Mouse (Mus musculus) limb, embryonic 11.5 days (tissue): Measurements from ENCODE around the gene Ccin. TPM values are rescaled to one million over a fixed set of nuclear protein-coding genes. Genes with fewer than 3 reads are reported as not detected.

Experiments used
- ATAC-seq: fragments of 200-750 bp; cut with Nextera tagmentation; 2 replicates; pipeline ENCODE4 v1.8.0; 2017; ENCODE audit warnings: low read depth; ENCODE audit not compliant: insufficient number of reproducible peaks, low FRiP score, low TSS enrichment
- DNase-seq: peaks from one replicate; pipeline ENCODE4 v3.0.0-alpha.2; 2015; ENCODE audit warnings: low spot score
- H3K27ac ChIP-seq: fragments of 300-500 bp; sonication (generic); replicated peaks from 2 replicates; pipeline ENCODE4 v1.5.1; 2014; ENCODE audit warnings: low read depth, mild to moderate bottlenecking, low read length
- H3K27me3 ChIP-seq: fragments of 300-500 bp; sonication (generic); 2 replicates; pipeline ENCODE4 v1.6.1; 2014; ENCODE audit warnings: mild to moderate bottlenecking, low read length, mixed read lengths; ENCODE audit not compliant: control insufficient read depth, insufficient read depth
- H3K36me3 ChIP-seq: fragments of 300-500 bp; sonication (generic); 2 replicates; pipeline ENCODE4 v1.6.1; 2014; ENCODE audit warnings: mild to moderate bottlenecking, low read length, moderate library complexity, mixed read lengths; ENCODE audit not compliant: control insufficient read depth, insufficient read depth
- H3K4me1 ChIP-seq: fragments of 300-500 bp; sonication (generic); 2 replicates; pipeline ENCODE4 v1.6.1; 2014; ENCODE audit warnings: low read length, mixed read lengths; ENCODE audit not compliant: control insufficient read depth, insufficient read depth
- H3K4me2 ChIP-seq: fragments of 300-500 bp; sonication (generic); 2 replicates; pipeline ENCODE4 v1.6.1; 2014; ENCODE audit warnings: low read depth, mild to moderate bottlenecking, moderate library complexity; ENCODE audit not compliant: severe bottlenecking
- H3K4me3 ChIP-seq: fragments of 300-500 bp; sonication (generic); 2 replicates; pipeline ENCODE4 v1.5.1; 2014; ENCODE audit warnings: low read depth, low read length
- H3K9ac ChIP-seq: fragments of 300-500 bp; sonication (generic); 2 replicates; pipeline ENCODE4 v1.6.1; 2014; ENCODE audit warnings: mild to moderate bottlenecking, low read length
- H3K9me3 ChIP-seq: fragments of 300-500 bp; sonication (generic); 2 replicates; pipeline ENCODE4 v1.6.1; 2016; ENCODE audit warnings: low read length; ENCODE audit not compliant: control insufficient read depth
- WGBS: fragments of 180-500 bp; shearing (Covaris S2); extraction: QIAGEN DNeasy Blood & Tissue Kit; methylation state at CpG from one replicate; pipeline ENCODE4 v1.1.7; 2014; 5-methylcytosine and 5-hydroxymethylcytosine counted together
- polyA plus RNA-seq: library from polyadenylated mRNA; unstranded; fragments of >200 nt; fragmentation: Nextera tagmentation; extraction: Ambion mirVana; gene quantifications from 2 replicates; pipeline ENCODE4 v1.2.1, GENCODE M21; 2014

Gene Ccin
- polyA plus RNA-seq, 1 experiment from 2014 or later = not detected

GRCm38 (mm10) chr4:44013391-44014070, 30.2 kb downstream of the Ccin start:
- peak overlapping the region; percentile 85; the same call in 1 of the 2 replicates for H3K9ac ChIP-seq
- H3K4me2 ChIP-seq = peak overlapping the region; percentile 70
- DNase-seq (no peak), ATAC-seq (no peak)
- 0 out of 2 replicates have a peak, but pooled peaks cover 2% of the 10 kb centered on the region for H3K36me3 ChIP-seq
- peak overlapping the region; percentile 85 for H3K4me3 ChIP-seq
- no peak overlapping the region for H3K27ac ChIP-seq
- H3K4me1 ChIP-seq = peaks cover 6% of the 10 kb centered on the region; the same call in 1 of the 2 replicates
- no peaks in the 10 kb centered on the region for H3K9me3 ChIP-seq
- H3K27me3 ChIP-seq = no peaks in the 10 kb centered on the region
- 31% methylated on average over 11 of the region's 11 CpGs for WGBS

DNA sequence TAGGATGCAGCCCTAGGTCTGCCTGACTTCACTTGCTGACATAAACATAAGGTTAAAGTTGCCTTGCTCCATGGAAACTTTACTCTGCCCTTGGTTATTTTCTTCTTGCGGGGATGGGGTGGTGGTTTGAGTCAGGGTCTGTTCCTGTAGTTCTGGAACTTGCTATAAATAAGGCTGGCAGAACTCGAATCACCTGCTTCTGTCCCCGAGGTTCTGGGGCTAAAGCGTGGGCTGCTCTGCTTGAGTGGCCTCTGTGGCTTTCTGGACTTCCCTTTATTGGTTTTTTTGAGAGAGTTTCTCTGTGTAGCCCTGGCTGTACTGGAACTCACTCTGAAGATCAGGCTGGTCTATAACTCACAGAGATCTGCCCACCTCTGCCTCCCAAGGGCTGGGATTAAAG, 32.8 kb downstream of the Ccin start:
- Histone ChIP-seq H3K36me3 (peaks cover 8% of the 10 kb centered on the region; the same call in 1 of the 2 replicates), H3K9me3 (no peaks in the 10 kb centered on the region), H3K4me1 (peaks cover 6% of the 10 kb centered on the region; the same call in 1 of the 2 replicates), H3K27me3 (no peaks in the 10 kb centered on the region), H3K4me2 (no peak overlapping the region), H3K9ac (no peak overlapping the region), H3K4me3 (no peak overlapping the region), H3K27ac (no peak overlapping the region)
- WGBS = 90% methylated on average over 4 of the region's 4 CpGs
- ATAC-seq (no peak), DNase-seq (no peak)

- peaks cover 6% of the 10 kb centered on the region; the same call in 1 of the 2 replicates for H3K4me1 ChIP-seq
- ATAC-seq (no peak), DNase-seq (no peak)
- no peaks in the 10 kb centered on the region for H3K27me3 ChIP-seq
- no peak overlapping the region for H3K9ac ChIP-seq
- WGBS = 96% methylated on average over 12 of the region's 12 CpGs
- H3K4me3 ChIP-seq = no peak overlapping the region
- no peak overlapping the region for H3K27ac ChIP-seq
- no peaks in the 10 kb centered on the region for H3K9me3 ChIP-seq
- H3K4me2 ChIP-seq = no peak overlapping the region
- peaks cover 14% of the 10 kb centered on the region for H3K36me3 ChIP-seq
Measured at GRCm38 (mm10) chr4:44016791-44017190, 33.5 kb downstream of the Ccin start.

GRCm38 (mm10) chr4:44022323-44022722, 39.0 kb downstream of the Ccin start:
- no peak for ATAC-seq
- peaks cover 16% of the 10 kb centered on the region for H3K36me3 ChIP-seq
- WGBS = 85% methylated on average over 4 of the region's 4 CpGs
- no peaks in the 10 kb centered on the region for H3K4me1 ChIP-seq
- no peaks in the 10 kb centered on the region for H3K27me3 ChIP-seq
- no peak for DNase-seq
- H3K27ac ChIP-seq = no peak overlapping the region
- H3K9me3 ChIP-seq = no peaks in the 10 kb centered on the region
- no peak overlapping the region for H3K4me2 ChIP-seq
- H3K4me3 ChIP-seq = no peak overlapping the region
- no peak overlapping the region for H3K9ac ChIP-seq

DNA sequence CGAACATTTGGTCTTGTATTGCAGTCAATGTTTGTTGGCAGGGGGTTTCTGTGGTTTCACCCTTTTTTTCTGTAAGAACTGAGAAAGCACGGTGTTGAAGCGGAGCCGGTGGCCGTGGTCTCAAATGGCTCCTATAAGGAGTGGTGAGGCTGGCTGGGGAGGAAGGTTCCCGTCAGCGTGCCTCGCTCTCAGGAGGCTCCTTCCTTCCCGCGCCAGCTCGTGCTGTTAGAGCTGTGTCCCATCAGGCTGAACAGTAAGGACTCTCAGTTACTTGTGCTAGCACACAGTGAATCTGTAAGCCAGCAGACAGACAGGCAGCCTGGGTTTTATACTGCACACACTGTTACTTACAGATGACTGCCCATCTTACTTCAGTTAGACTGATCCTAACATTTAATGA, 39.5 kb downstream of the Ccin start:
- no peak for DNase-seq
- Histone ChIP-seq H3K27me3 (no peaks in the 10 kb centered on the region), H3K4me2 (no peak overlapping the region), H3K9ac (no peak overlapping the region), H3K9me3 (no peaks in the 10 kb centered on the region), H3K4me1 (no peaks in the 10 kb centered on the region), H3K4me3 (no peak overlapping the region), H3K36me3 (peaks cover 20% of the 10 kb centered on the region), H3K27ac (no peak overlapping the region)
- 95% methylated on average over 11 of the region's 11 CpGs for WGBS
- ATAC-seq = no peak

DNA sequence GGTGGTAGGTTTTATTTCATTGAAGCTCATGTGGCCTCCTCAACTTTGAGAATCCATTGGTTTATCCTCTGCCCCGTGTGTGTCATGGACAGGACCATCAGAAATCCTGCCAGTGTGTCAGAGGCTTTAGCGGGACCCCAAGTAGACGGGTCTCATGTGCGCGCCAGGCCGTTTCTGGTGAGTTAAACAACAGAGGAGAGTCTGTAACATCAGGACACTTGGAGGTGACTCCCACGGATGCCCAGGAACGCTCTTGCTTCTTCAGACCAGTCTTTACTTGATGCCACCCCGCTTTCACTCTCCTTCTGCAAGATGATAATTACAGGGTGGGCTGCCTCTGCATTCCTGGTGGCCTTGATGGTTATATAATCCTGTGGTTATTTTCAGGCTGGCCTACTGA, 40.4 kb downstream of the Ccin start:
- no peaks in the 10 kb centered on the region for H3K9me3 ChIP-seq
- no peak overlapping the region for H3K9ac ChIP-seq
- H3K4me1 ChIP-seq = no peaks in the 10 kb centered on the region
- 96% methylated on average over 9 of the region's 9 CpGs for WGBS
- H3K36me3 ChIP-seq = peaks cover 27% of the 10 kb centered on the region
- no peak for DNase-seq
- no peak for ATAC-seq
- H3K27me3 ChIP-seq = no peaks in the 10 kb centered on the region
- no peak overlapping the region for H3K4me3 ChIP-seq
- H3K27ac ChIP-seq = no peak overlapping the region
- no peak overlapping the region for H3K4me2 ChIP-seq

DNA sequence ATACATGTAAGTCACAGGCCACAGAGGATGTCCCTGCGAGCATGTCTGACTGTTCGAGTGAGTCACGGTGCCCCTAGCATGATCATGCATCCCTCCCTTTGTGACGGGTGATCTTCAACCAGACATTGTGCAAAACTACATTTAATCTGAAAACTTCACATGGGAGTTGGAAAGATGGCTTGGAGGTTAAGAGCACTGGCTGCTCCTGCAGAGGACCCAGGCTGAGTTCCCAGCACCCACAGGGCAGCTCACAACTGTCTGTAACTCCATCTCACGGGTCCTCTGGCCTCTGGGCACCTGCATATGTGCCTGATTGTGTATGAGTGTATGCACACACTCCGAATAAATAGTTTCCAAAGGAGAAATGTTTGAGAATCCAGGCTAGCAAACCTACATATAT, 41.0 kb downstream of the Ccin start:
- H3K4me2 ChIP-seq = no peak overlapping the region
- no peak overlapping the region for H3K4me3 ChIP-seq
- H3K27me3 ChIP-seq = no peaks in the 10 kb centered on the region
- DNase-seq (no peak), ATAC-seq (no peak)
- H3K4me1 ChIP-seq = no peaks in the 10 kb centered on the region
- 95% methylated on average over 6 of the region's 6 CpGs for WGBS
- H3K9ac ChIP-seq = no peak overlapping the region
- H3K36me3 ChIP-seq = peaks cover 29% of the 10 kb centered on the region
- no peak overlapping the region for H3K27ac ChIP-seq
- no peaks in the 10 kb centered on the region for H3K9me3 ChIP-seq

DNA sequence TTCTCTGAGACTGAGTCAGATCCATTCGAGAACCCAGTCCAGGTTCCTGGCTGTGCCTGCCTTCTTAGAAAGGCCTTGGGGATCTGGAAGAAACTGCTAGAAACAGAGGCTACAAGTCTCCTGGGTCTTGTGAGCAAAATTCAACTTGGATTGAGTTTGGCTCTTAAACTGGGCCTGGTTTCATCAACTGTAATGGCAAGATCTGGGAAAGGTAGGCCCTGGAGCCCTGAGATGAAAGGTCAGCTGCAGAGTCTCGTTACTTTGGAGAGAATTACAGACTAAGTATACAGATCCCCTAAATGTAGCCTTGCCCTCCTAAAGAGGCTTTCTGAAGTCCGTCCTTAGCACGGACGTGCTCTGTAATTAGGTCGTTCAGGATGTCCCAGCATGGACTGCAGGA, 42.3 kb downstream of the Ccin start:
- H3K27ac ChIP-seq = no peak overlapping the region
- no peak overlapping the region for H3K4me3 ChIP-seq
- peaks cover 29% of the 10 kb centered on the region for H3K36me3 ChIP-seq
- H3K9me3 ChIP-seq = no peaks in the 10 kb centered on the region
- ATAC-seq (no peak), DNase-seq (no peak)
- WGBS = 70% methylated on average over 6 of the region's 6 CpGs
- H3K4me2 ChIP-seq = no peak overlapping the region
- H3K4me1 ChIP-seq = no peaks in the 10 kb centered on the region
- no peaks in the 10 kb centered on the region for H3K27me3 ChIP-seq
- H3K9ac ChIP-seq = no peak overlapping the region
